27 mouse cellular contexts compared by ENCODE assay signal in the genomic region with DNA sequence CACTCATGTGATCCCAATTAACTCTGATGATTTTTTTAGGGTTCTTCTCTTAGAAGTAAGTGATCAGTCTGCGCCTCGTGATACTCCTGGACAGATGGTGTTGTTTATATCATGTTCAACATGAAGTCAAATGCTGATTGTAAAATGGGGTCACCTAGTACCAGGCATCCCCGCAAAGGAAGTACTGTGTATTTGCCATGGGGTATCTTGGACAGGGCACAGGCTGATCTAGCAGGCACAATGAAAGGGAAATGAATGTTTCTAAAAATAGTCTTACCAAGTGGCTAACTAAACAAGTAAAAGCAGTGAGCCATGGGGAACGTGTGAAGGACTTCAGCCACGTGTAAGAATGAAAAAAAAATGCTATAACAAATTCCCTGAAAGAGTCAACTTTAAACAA. TPM values are rescaled to one million over a fixed set of nuclear protein-coding genes. Genes with fewer than 3 reads are reported as not detected.
DNase-seq lines count a peak whose midpoint lies in the region; ATAC-seq and TF ChIP-seq lines count a peak whose summit lies in the region.
"Had no signal": no experiment of that assay in that cellular context is flagged by ENCODE, and none has a peak within 500 bp of the region (broad histone marks: within the 10 kb centered on the region; RNA-seq: fewer than 3 reads in every experiment).

No protein-coding gene starts in this region.

- intact Hi-C loops in heart, postnatal 14 days (cut with DNase I) = no loop called here

- H3K27me3 ChIP-seq in heart, postnatal 0 days (ENCODE audit: control insufficient read depth, insufficient read depth, low read length) = no peaks in the 10 kb centered on the region
- no peaks in the 10 kb centered on the region for H3K27me3 ChIP-seq in lung, embryonic 14.5 days (ENCODE audit: insufficient read depth, low read length)
- H3K27me3 ChIP-seq: embryonic facial prominence, embryonic 15.5 days had no signal

- H3K9me3 ChIP-seq in heart, postnatal 0 days (replicated peaks; ENCODE audit: control insufficient read depth, low read length) = no peaks in the 10 kb centered on the region
- no peaks in the 10 kb centered on the region for H3K9me3 ChIP-seq in lung, embryonic 14.5 days (ENCODE audit: low read depth, low read length)
- H3K9me3 ChIP-seq: embryonic facial prominence, embryonic 15.5 days; limb, embryonic 12.5 days had no signal

- no peak for TF ChIP-seq CTCF in heart, postnatal 0 days (IDR thresholded peaks at IDR 0.05; ENCODE audit: low read depth)
- no peak for TF ChIP-seq CTCF in lung, embryonic 14.5 days (IDR thresholded peaks at IDR 0.05; ENCODE audit: low read depth)
- no peak for TF ChIP-seq CTCF in lung, adult 2 months (IDR thresholded peaks at IDR 0.05; ENCODE audit: insufficient read depth, low read length)

- no peak overlapping the region for H3K4me2 ChIP-seq in heart, postnatal 0 days (ENCODE audit: low read depth, low read length)
- H3K4me2 ChIP-seq in lung, embryonic 14.5 days = no peak overlapping the region
- H3K4me2 ChIP-seq: embryonic facial prominence, embryonic 15.5 days; hindbrain, embryonic 14.5 days; limb, embryonic 12.5 days; midbrain, embryonic 11.5 days had no signal

- ATAC-seq in heart, postnatal 0 days (ENCODE audit: insufficient read depth, low read depth) = no peak
- no peak for ATAC-seq in lung, embryonic 14.5 days (ENCODE audit: insufficient read depth)
- ATAC-seq: activated CD4-positive, CD25-positive, alpha-beta regulatory T cell, adult 4 months; forebrain, embryonic 14.5 days; intestine, postnatal 0 days; liver, postnatal 0 days had no signal

- peaks cover 17% of the 10 kb centered on the region for H3K4me1 ChIP-seq in heart, postnatal 0 days (ENCODE audit: control insufficient read depth, insufficient read depth)
- H3K4me1 ChIP-seq in lung, embryonic 14.5 days (ENCODE audit: insufficient read depth) = no peaks in the 10 kb centered on the region
- H3K4me1 ChIP-seq in lung, adult 2 months (ENCODE audit: control insufficient read depth, insufficient read depth, low read length) = no peaks in the 10 kb centered on the region; the same call in 1 of the 2 replicates

- TF ChIP-seq POLR2A in lung, adult 2 months (IDR thresholded peaks at IDR 0.05; ENCODE audit: borderline replicate concordance, extremely low read depth, low read depth, low read length) = no peak

- no peak overlapping the region for H3K4me3 ChIP-seq in heart, postnatal 0 days (ENCODE audit: low read depth, low read length)
- no peak overlapping the region for H3K4me3 ChIP-seq in lung, embryonic 14.5 days (ENCODE audit: low read depth, low read length)
- no peak overlapping the region for H3K4me3 ChIP-seq in lung, adult 2 months (replicated peaks; ENCODE audit: extremely low read depth, low read depth, low read length)
- H3K4me3 ChIP-seq: embryonic facial prominence, embryonic 15.5 days; gastrocnemius, adult 2 months; limb, embryonic 12.5 days had no signal

- no peak for TF ChIP-seq EP300 in heart, postnatal 0 days (IDR thresholded peaks at IDR 0.05; ENCODE audit: low read depth)

- peak overlapping the region; percentile 4; the same call in 1 of the 2 replicates for H3K27ac ChIP-seq in heart, postnatal 0 days (ENCODE audit: low read depth)
- H3K27ac ChIP-seq in lung, embryonic 14.5 days (ENCODE audit: low read depth) = no peak overlapping the region
- H3K27ac ChIP-seq: embryonic facial prominence, embryonic 15.5 days; gastrocnemius, adult 2 months; hindbrain, embryonic 14.5 days; limb, embryonic 12.5 days; macrophage had no signal

- no peak overlapping the region for H3K9ac ChIP-seq in heart, postnatal 0 days (replicated peaks; ENCODE audit: low read depth, low read length)
- no peak overlapping the region for H3K9ac ChIP-seq in lung, embryonic 14.5 days
- H3K9ac ChIP-seq: embryonic facial prominence, embryonic 15.5 days; hindbrain, embryonic 14.5 days; limb, embryonic 12.5 days; liver, postnatal 0 days had no signal

- WGBS in heart, postnatal 0 days = 34% methylated on average over 5 of the region's 5 CpGs
- WGBS in lung, embryonic 14.5 days = 41% methylated on average over 5 of the region's 5 CpGs
- 37% methylated on average over 5 of the region's 5 CpGs for WGBS in lung, adult 2 months

- peak; percentile 25 to 38 for DNase-seq in heart, adult 18-20 months
- no peak for DNase-seq in heart, postnatal 14 days
- DNase-seq in heart, postnatal 0 days (ENCODE audit: low spot score) = peak; percentile 63
- no peak for DNase-seq in heart, adult 9 months (ENCODE audit: low spot score in 2 of 2)
- DNase-seq in lung, embryonic 14.5 days = peak; percentile 9
- no peak for DNase-seq in lung, adult 2 months
- DNase-seq in induced T-regulatory cell, adult 2 months (ENCODE audit: low read depth) = peak; percentile 6
- DNase-seq in urinary bladder, postnatal 4 days (ENCODE audit: low spot score in 2 of 2) = no peak
- DNase-seq: adrenal gland, adult 8-10 months; gastrocnemius, adult 2 months; liver, postnatal 0 days had no signal

- H3K36me3 ChIP-seq in heart, postnatal 0 days (replicated peaks; ENCODE audit: control insufficient read depth, insufficient read depth, low read length) = no peaks in the 10 kb centered on the region
- no peaks in the 10 kb centered on the region for H3K36me3 ChIP-seq in lung, embryonic 14.5 days (ENCODE audit: insufficient read depth)
- H3K36me3 ChIP-seq: embryonic facial prominence, embryonic 15.5 days; limb, embryonic 12.5 days had no signal

RNA-seq across cellular contexts. Expression of gene Snapc1, which starts 9.5 kb away (rescaled TPM):
- total RNA-seq in heart, adult 18-20 months (2021) = 10 to 100 TPM; 11.0 to 11.8 TPM
- 10 to 100 TPM; 10.8 to 10.9 TPM for total RNA-seq in heart, postnatal 14 days (2021)
- total RNA-seq in heart, postnatal 0 days (2014; rRNA removed; ENCODE audit: low replicate concordance) = 2.1 and 4.1 TPM in 2 replicates
- 8.5 and 10.3 TPM in 2 replicates for polyA plus RNA-seq in heart, postnatal 0 days (2015; fragmentation: Nextera tagmentation; extraction: Ambion mirVana)
- 18.6 and 23.2 TPM in 2 replicates for polyA plus RNA-seq in lung, embryonic 14.5 days (2014; fragmentation: Nextera tagmentation; extraction: Ambion mirVana)
- polyA plus RNA-seq in lung, adult 2 months (2012; rRNA removed) = 8.2 and 8.9 TPM in 2 replicates

RNA-seq across cellular contexts. Expression of gene Gm49321, which starts 17.3 kb away (rescaled TPM):
- total RNA-seq in heart, adult 18-20 months (2021) = 1 to 10 TPM; 6.0 to 6.5 TPM
- 1 to 10 TPM; 5.1 TPM for total RNA-seq in heart, postnatal 14 days (2021)
- not detected in 2 replicates for total RNA-seq in heart, postnatal 0 days (2014; rRNA removed; ENCODE audit: low replicate concordance)
- polyA plus RNA-seq in heart, postnatal 0 days (2015; fragmentation: Nextera tagmentation; extraction: Ambion mirVana) = 5.0 and 5.2 TPM in 2 replicates
- 6.2 and 10.7 TPM in 2 replicates for polyA plus RNA-seq in lung, embryonic 14.5 days (2014; fragmentation: Nextera tagmentation; extraction: Ambion mirVana)
- polyA plus RNA-seq in lung, adult 2 months (2012; rRNA removed) = not detected in 2 replicates
- total RNA-seq: common myeloid progenitor, adult 5-6 weeks; MEL; midbrain, postnatal 0 days had no signal
- polyA plus RNA-seq: C2C12; frontal cortex, adult 2 months; macrophage had no signal

RNA-seq across cellular contexts. Expression of gene Syt16, which starts 42.7 kb away (rescaled TPM):
- total RNA-seq in heart, adult 18-20 months (2021) = not detected
- not detected for total RNA-seq in heart, postnatal 14 days (2021)
- total RNA-seq in heart, postnatal 0 days (2014; rRNA removed; ENCODE audit: low replicate concordance) = 0.80 TPM in 1 of 2 replicates, not detected in the other
- polyA plus RNA-seq in heart, postnatal 0 days (2015; fragmentation: Nextera tagmentation; extraction: Ambion mirVana) = 0.04 TPM in 1 of 2 replicates, not detected in the other
- 0.42 and 1.6 TPM in 2 replicates for polyA plus RNA-seq in lung, embryonic 14.5 days (2014; fragmentation: Nextera tagmentation; extraction: Ambion mirVana)
- polyA plus RNA-seq in lung, adult 2 months (2012; rRNA removed) = not detected in 2 replicates
- total RNA-seq: common myeloid progenitor, adult 5-6 weeks; gastrocnemius, adult 2 months; gastrocnemius, postnatal 4 days; heart, postnatal 10 days; MEL had no signal
- polyA plus RNA-seq: activated CD4-positive, CD25-positive, alpha-beta regulatory T cell, adult 4 months; liver, postnatal 0 days; macrophage; spleen, adult 2 months had no signal

RNA-seq across cellular contexts. Expression of gene Hif1a, which starts 53.6 kb away (rescaled TPM):
- 10 to 100 TPM; 39.5 to 43.2 TPM for total RNA-seq in heart, adult 18-20 months (2021)
- total RNA-seq in heart, postnatal 14 days (2021) = 10 to 100 TPM; 64.3 to 64.7 TPM
- total RNA-seq in heart, postnatal 0 days (2014; rRNA removed; ENCODE audit: low replicate concordance) = 130 and 137 TPM in 2 replicates
- 48.8 and 67.5 TPM in 2 replicates for polyA plus RNA-seq in heart, postnatal 0 days (2015; fragmentation: Nextera tagmentation; extraction: Ambion mirVana)
- 112 TPM in 2 replicates for polyA plus RNA-seq in lung, embryonic 14.5 days (2014; fragmentation: Nextera tagmentation; extraction: Ambion mirVana)
- polyA plus RNA-seq in lung, adult 2 months (2012; rRNA removed) = 19.0 and 23.9 TPM in 2 replicates

Comparison
In these comparisons a context has a peak if more than half of its experiments do, and no peak if none do; other contexts are left out.
1. DNase-seq: peak in heart, adult 18-20 months (2 of 2), heart, postnatal 0 days (single experiment), lung, embryonic 14.5 days (single experiment) and induced T-regulatory cell, adult 2 months (single experiment); none in heart, postnatal 14 days (0 of 2), heart, adult 9 months (0 of 2), lung, adult 2 months (single experiment) and urinary bladder, postnatal 4 days (0 of 2).